Mouse (Mus musculus) urinary bladder, postnatal 4 days (tissue): ENCODE results near the gene Pkig.

Source experiments
- DNase-seq, 2 experiments: peaks; one replicate each; pipeline ENCODE4 v3.0.0; 2021 to 2022; ENCODE audit warnings: low spot score in 2 of 2

Gene Pkig

GRCm38 (mm10) chr2:163756723-163757122 lies 98.5 kb downstream of the Pkig start:
- DNase-seq: peak in 1 of 2 experiments; percentile 78

- no peak for DNase-seq
Observed at GRCm38 (mm10) chr2:163758146-163758545, 100.0 kb downstream of the Pkig start.

DNA sequence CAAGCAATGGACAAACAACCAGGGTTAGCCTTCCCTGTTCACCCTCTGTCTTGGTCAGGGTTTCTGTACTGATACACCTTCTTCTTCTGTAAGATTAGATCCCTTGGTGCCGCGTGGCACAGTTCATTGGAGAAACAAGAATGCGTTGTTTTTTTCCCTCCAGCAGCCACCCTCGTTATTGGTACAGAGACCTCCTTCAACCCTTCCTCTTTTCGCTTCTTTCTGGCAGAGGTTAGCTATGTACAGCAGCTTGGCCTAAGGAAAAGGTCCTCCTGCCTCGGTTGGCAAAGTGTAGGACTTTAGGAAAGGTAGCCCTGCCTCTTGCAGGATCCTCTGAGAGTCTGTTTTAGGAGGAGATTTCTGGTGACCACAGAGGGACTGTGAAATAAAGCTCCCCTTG lies 102.4 kb downstream of the Pkig start:
- DNase-seq: no peak

- no peak for DNase-seq
Observed at GRCm38 (mm10) chr2:163761402-163761801, 103.2 kb downstream of the Pkig start.

GRCm38 (mm10) chr2:163766261-163766660 lies 108.1 kb downstream of the Pkig start:
- no peak for DNase-seq

DNA sequence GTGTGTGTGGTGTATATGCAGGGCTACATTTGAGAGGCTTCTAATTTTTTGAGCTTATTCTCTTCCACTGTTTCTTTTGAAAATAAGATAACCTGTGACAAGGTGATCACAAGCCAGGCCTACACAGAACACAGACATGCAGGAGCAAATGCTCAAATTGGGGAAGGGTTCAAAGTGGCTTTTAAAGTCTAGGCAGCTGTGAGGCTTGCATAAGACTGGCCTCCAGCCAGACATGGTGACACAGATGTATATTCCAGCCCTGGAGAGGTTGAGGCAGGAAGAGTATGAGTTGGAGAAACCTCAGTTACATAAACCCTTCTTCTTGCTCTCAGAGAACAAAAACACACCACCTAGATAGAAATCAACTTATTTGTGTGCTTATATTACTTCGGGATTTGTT lies 108.7 kb downstream of the Pkig start:
- no peak for DNase-seq

GRCm38 (mm10) chr2:163770731-163771130 lies 112.5 kb downstream of the Pkig start:
- DNase-seq: no peak
